Mouse (Mus musculus) lung, adult 2 months (tissue): ENCODE results near the gene Lipm. TPM values are rescaled to one million over a fixed set of nuclear protein-coding genes. Genes with fewer than 3 reads are reported as not detected.
A peak's percentile ranks its signal among the peaks of the same experiment; 100 is the strongest.

Experiments used
- DNase-seq: peaks from one replicate; pipeline ENCODE4 v3.0.0; 2022
- H3K4me1 ChIP-seq: fragments of 200-500 bp; 2 replicates; pipeline ENCODE4 v1.6.1; 2011; ENCODE audit warnings: low read length; ENCODE audit not compliant: control insufficient read depth, insufficient read depth
- H3K4me3 ChIP-seq: fragments of 200-500 bp; replicated peaks from 2 replicates; pipeline ENCODE3; 2011; ENCODE audit warnings: low read depth, mild to moderate bottlenecking, control low read depth, low read length; ENCODE audit errors: extremely low read depth
- CTCF ChIP-seq: fragments of 200-500 bp; IDR thresholded peaks from 2 replicates; pipeline ENCODE4 v1.5.1; 2011; ENCODE audit warnings: mild to moderate bottlenecking, low read length, control low read depth; ENCODE audit not compliant: insufficient read depth
- POLR2A ChIP-seq: fragments of 200-500 bp; IDR thresholded peaks from 2 replicates; pipeline ENCODE4 v1.6.1; 2011; ENCODE audit warnings: low read depth, mild to moderate bottlenecking, control low read depth, low read length, borderline replicate concordance; ENCODE audit errors: extremely low read depth
- WGBS: fragments of 180-500 bp; shearing (Covaris S2); methylation state at CpG from one replicate; pipeline ENCODE4 v1.1.7; 2018; 5-methylcytosine and 5-hydroxymethylcytosine counted together
- polyA plus RNA-seq: library from polyadenylated mRNA; depleted of rRNA; stranded (reverse); fragments of >200 nt; gene quantifications from 2 replicates; pipeline ENCODE4 v1.2.3, GENCODE M21; 2012; rRNA removed

Lipm gene
- polyA plus RNA-seq, 1 experiment, result 1.6 TPM

DNA sequence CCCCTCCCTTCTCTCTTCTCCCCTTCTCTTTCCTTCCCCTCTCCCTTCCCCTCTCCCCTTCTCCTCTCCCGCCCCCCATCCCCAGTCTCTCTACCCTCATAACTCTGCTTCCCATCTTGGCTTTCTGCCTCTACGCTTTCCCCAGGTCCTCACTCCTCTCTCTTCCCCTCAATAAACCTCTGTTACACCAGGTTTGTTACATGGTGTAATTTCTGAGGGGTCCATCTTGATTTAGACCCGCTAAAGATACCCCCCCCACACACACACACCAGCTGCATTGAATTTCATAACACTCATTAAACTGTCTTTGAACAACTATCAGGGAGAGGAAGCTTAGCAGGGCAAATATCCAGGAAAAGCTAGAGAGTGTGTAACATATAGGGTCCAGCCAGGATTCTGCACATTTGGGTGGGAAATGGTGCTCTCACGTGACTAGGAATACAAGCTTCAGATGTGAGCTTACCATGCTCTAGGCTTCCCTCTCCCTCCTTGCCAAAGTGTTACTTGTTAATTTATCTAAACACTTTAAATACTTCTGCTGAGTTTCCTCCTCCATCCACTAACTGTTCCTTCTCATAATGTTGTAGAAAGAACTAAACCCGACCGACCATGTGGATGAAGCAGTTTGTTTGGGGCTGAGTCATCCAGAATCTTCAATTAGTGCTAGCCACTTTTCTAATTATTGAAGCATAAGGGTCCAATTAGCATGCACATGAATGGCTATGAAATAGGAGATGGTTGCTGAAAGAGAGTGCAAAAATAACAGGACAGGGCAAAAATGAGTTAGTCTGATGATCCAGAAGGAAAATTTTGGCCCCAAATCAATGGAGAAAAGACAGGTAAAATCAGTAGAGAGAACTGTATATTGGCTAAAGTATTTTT lies 52.8 kb downstream of the Lipm start:
- WGBS, result 59% methylated on average over 6 of the region's 6 CpGs
- H3K4me1 ChIP-seq, result no peaks in the 10 kb centered on the region; the same call in 1 of the 2 replicates
- H3K4me3 ChIP-seq, result no peak overlapping the region
- no peak for DNase-seq
- TF ChIP-seq CTCF (no peak), POLR2A (no peak)

- no peaks in the 10 kb centered on the region for H3K4me1 ChIP-seq
- H3K4me3 ChIP-seq, result no peak overlapping the region
- WGBS, result 79% methylated on average over 5 of the region's 5 CpGs
- DNase-seq, result no peak
- TF ChIP-seq CTCF (no peak), POLR2A (no peak)
Observed at GRCm38 (mm10) chr19:34162693-34163092, 62.0 kb downstream of the Lipm start.

DNA sequence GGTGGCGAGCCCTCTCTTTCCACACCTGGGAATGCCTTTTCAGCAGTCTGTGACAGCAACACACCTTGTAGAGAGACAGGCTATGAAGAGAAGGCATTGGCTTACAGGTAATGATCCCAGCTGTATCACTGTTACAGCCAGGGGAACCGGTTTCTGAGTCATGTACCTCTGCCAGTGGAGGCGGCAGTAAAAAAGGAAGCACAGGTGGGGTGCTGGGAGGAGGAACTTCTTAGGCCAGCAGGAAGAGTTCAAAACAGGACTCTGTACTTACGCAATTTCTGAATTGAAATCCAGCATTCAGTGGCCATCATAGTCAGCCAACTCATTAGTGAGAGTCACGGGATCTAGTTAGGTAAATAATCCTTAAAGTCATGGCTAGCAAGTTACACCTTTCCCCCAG lies 65.2 kb downstream of the Lipm start, which contains the start of gene Ankrd22:
Gene Ankrd22, minus strand, starts transcription at position 163 of the 400 bp plus-strand sequence.
- DNase-seq, result peak; percentile 16
- TF ChIP-seq POLR2A, result no peak
- no peak for TF ChIP-seq CTCF
- WGBS, result 54% methylated on average over 5 of the region's 5 CpGs
- Histone ChIP-seq H3K4me1 (no peaks in the 10 kb centered on the region), H3K4me3 (no peak within 1 kb of the TSS)

GRCm38 (mm10) chr19:34166386-34166785 lies 65.7 kb downstream of the Lipm start:
- DNase-seq, result no peak
- TF ChIP-seq POLR2A, result no peak
- no peak for TF ChIP-seq CTCF
- no peaks in the 10 kb centered on the region for H3K4me1 ChIP-seq
- H3K4me3 ChIP-seq, result no peak overlapping the region
- 88% methylated on average over 4 of the region's 4 CpGs for WGBS

GRCm38 (mm10) chr19:34167896-34168661 lies 67.3 kb downstream of the Lipm start:
- Histone ChIP-seq H3K4me3 (no peak overlapping the region), H3K4me1 (no peaks in the 10 kb centered on the region)
- 38% methylated on average over 7 of the region's 7 CpGs for WGBS
- TF ChIP-seq CTCF (no peak), POLR2A (no peak)
- no peak for DNase-seq

- no peaks in the 10 kb centered on the region for H3K4me1 ChIP-seq
- no peak for DNase-seq
- H3K4me3 ChIP-seq, result no peak overlapping the region
- TF ChIP-seq POLR2A (no peak), CTCF (no peak)
Observed at GRCm38 (mm10) chr19:34169121-34169520, 68.4 kb downstream of the Lipm start.

DNA sequence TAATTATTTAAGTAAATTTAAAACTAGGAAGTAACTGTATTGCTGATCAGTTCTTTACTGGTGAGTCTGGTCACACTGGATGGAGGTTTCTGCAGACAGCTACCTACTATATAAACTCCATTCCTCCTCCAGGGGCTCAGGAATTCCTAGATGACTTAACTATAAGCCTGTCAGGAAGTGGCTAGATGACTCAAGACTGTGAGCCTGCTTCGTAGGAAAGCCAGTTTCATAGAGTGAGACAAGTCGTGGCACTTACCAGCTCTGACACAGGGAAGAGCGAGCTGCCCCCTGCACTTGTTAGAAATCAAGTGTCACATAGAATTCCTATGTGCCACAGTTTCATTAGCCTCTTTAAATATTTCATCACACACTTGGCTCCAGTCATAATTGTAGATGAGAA lies 70.4 kb downstream of the Lipm start:
- Histone ChIP-seq H3K4me1 (no peaks in the 10 kb centered on the region), H3K4me3 (no peak overlapping the region)
- no peak for DNase-seq
- TF ChIP-seq CTCF, result no peak
- no peak for TF ChIP-seq POLR2A
- WGBS, result 40% methylated on average over 3 of the region's 3 CpGs

Other genes starting within 250 kb of the Lipm start
- 0.25 and 0.37 TPM in 2 replicates for gene Lipf, start 139.7 kb upstream of the Lipm start, polyA plus RNA-seq
- 1.7 TPM in 1 of 2 replicates, not detected in the other for gene Lipk, start 92.6 kb upstream of the Lipm start, polyA plus RNA-seq
- gene Lipn, start 33.6 kb upstream of the Lipm start, polyA plus RNA-seq, result not detected in 2 replicates
- 1.6 TPM in 1 of 2 replicates, not detected in the other for gene Ankrd22, start 65.1 kb downstream of the Lipm start, polyA plus RNA-seq
- 5.1 and 7.4 TPM in 2 replicates for gene Stambpl1, start 91.3 kb downstream of the Lipm start, polyA plus RNA-seq
- gene Acta2, start 154.7 kb downstream of the Lipm start, polyA plus RNA-seq, result 337 and 584 TPM in 2 replicates
- 9.2 and 10.0 TPM in 2 replicates for gene Fas, start 189.7 kb downstream of the Lipm start, polyA plus RNA-seq